Mouse (Mus musculus) forebrain, embryonic 15.5 days (tissue): ENCODE measurements around the gene Neurog2. TPM values are rescaled to one million over a fixed set of nuclear protein-coding genes. Genes with fewer than 3 reads are reported as not detected.

Experiments used
- ATAC-seq: fragments of 200-750 bp; cut with Nextera tagmentation; replicated peaks from 2 replicates; pipeline ENCODE4 v1.8.0; 2017; ENCODE audit warnings: mild to moderate bottlenecking, moderate TSS enrichment, moderate library complexity
- H3K27ac ChIP-seq: fragments of 300-500 bp; sonication (generic); replicated peaks from 2 replicates; pipeline ENCODE4 v1.5.1; 2015; ENCODE audit warnings: mild to moderate bottlenecking, inconsistent platforms
- H3K27me3 ChIP-seq: fragments of 300-500 bp; sonication (generic); 2 replicates; pipeline ENCODE4 v1.6.1; 2015; ENCODE audit warnings: inconsistent platforms
- H3K36me3 ChIP-seq: fragments of 300-500 bp; sonication (generic); 2 replicates; pipeline ENCODE4 v1.6.1; 2015; ENCODE audit warnings: mild to moderate bottlenecking, inconsistent platforms
- H3K4me1 ChIP-seq: fragments of 300-500 bp; sonication (generic); 2 replicates; pipeline ENCODE4 v1.6.1; 2015; ENCODE audit warnings: inconsistent platforms
- H3K4me2 ChIP-seq: fragments of 300-500 bp; sonication (generic); replicated peaks from 2 replicates; pipeline ENCODE4 v1.6.1; 2015; ENCODE audit warnings: mild to moderate bottlenecking, inconsistent platforms
- H3K4me3 ChIP-seq: fragments of 300-500 bp; sonication (generic); 2 replicates; pipeline ENCODE4 v1.5.1; 2015; ENCODE audit warnings: mild to moderate bottlenecking, inconsistent platforms
- H3K9ac ChIP-seq: fragments of 300-500 bp; sonication (generic); replicated peaks from 2 replicates; pipeline ENCODE4 v1.6.1; 2015; ENCODE audit warnings: mild to moderate bottlenecking, inconsistent platforms
- H3K9me3 ChIP-seq: fragments of 300-500 bp; sonication (generic); 2 replicates; pipeline ENCODE4 v1.6.1; 2016; ENCODE audit warnings: inconsistent platforms
- WGBS: fragments of 180-500 bp; shearing (Covaris S2); methylation state at CpG from one replicate; pipeline ENCODE4 v1.1.7; 2015; ENCODE audit warnings: mixed read lengths; 5-methylcytosine and 5-hydroxymethylcytosine counted together
- polyA plus RNA-seq: library from polyadenylated mRNA; unstranded; fragments of >200 nt; fragmentation: Nextera tagmentation; extraction: Ambion mirVana; gene quantifications from 2 replicates; pipeline ENCODE4 v1.2.1, GENCODE M21; 2015

The Neurog2 gene
- 89.7 and 111 TPM in 2 replicates for polyA plus RNA-seq

DNA sequence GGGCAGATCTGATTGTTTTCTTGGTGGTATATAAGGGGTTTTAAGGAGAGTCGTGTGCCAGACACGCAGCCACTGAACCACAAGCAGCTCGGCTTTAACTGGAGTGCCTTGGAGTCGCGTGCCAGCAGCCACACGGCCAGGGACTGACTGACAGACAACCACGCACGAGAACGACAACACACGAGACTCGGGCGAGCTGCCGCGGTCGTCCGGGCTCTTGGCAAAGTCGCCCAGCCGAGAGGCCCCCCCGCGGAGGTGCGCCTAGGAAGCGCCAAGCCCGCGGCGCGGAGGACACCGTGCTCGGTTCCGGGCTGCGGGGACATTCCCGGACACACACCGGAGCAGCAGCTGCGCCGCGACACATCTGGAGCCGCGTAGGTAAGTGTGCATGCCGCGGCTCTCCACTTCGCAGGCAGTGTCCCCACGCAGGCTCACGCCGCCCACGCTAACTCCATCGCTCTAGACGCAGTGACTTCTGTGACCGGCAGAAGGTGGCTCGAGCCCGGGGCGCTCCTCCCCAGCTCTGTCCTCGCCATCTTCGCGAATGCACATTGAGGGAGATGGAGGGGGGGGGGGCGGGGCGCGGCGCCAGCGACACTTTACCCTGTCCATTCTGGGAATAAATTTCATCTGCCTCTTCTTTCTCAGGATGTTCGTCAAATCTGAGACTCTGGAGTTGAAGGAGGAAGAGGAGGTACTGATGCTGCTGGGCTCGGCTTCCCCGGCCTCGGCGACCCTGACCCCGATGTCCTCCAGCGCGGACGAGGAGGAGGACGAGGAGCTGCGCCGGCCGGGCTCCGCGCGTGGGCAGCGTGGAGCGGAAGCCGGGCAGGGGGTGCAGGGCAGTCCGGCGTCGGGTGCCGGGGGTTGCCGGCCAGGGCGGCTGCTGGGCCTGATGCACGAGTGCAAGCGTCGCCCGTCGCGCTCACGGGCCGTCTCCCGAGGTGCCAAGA, at the start of gene Neurog2:
Gene Neurog2, plus strand, starts transcription at position 56 of the 953 bp plus-strand sequence.
- Histone ChIP-seq H3K9me3 (no peaks in the 10 kb centered on the region), H3K4me3 (peak within 1 kb of the TSS; percentile 64), H3K4me2 (peak within 1 kb of the TSS; percentile 59), H3K27ac (peak within 1 kb of the TSS; percentile 91), H3K36me3 (no peaks in the 10 kb centered on the region), H3K9ac (peak within 1 kb of the TSS; percentile 61), H3K4me1 (peaks cover 47% of the 10 kb centered on the region), H3K27me3 (peaks cover 30% of the 10 kb centered on the region)
- peak; percentile 64 for ATAC-seq
- under 1% methylated on average over 91 of the region's 92 CpGs for WGBS

DNA sequence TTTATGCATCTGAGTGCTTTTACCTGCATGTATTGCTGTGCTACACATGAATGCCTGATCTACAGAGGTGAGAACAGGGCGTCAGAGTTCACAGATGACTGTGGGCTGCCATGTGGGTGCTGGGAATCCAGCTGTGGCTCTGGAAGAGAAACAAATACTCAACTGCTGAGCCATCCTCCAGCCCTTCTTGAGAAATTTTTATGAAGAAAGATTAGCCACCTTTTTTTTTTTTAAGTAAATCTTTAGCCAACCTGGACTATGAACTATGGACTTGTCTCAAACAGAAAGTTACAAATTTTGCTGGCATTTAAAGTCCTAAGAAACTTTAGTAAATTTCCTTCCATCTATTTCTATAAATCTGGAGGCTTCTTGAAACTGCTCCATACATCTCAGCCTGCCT, 35.8 kb upstream of the Neurog2 start:
- H3K4me3 ChIP-seq: no peak overlapping the region
- H3K9me3 ChIP-seq: no peaks in the 10 kb centered on the region
- H3K27ac ChIP-seq: no peak overlapping the region
- H3K4me1 ChIP-seq: no peaks in the 10 kb centered on the region
- no peak for ATAC-seq
- no peak overlapping the region for H3K4me2 ChIP-seq
- WGBS: 88% methylated on average over 1 of the region's 1 CpGs
- no peak overlapping the region for H3K9ac ChIP-seq
- H3K36me3 ChIP-seq: peaks cover 4% of the 10 kb centered on the region
- no peaks in the 10 kb centered on the region for H3K27me3 ChIP-seq

DNA sequence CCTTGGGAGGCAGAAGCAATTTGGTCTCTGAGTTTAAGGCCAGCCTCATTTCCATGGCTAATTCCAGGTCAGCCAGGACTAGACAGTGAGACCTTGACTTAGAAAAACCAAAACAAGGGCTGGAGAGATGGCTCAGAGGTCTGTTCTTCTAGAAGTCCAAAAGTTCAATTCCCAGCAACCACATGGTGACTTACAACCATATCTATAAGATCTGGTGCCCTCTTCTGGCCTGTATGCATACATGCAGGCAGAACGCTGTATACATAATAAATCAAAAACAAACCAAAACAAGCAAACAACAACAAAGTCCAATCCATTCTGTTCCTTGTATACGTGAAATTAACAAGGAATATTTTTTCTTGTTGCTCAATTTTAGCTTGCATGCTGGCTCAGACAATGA, 24.8 kb upstream of the Neurog2 start:
- ATAC-seq: no peak
- Histone ChIP-seq H3K4me1 (no peaks in the 10 kb centered on the region), H3K9ac (no peak overlapping the region), H3K4me2 (no peak overlapping the region), H3K27me3 (no peaks in the 10 kb centered on the region), H3K9me3 (no peaks in the 10 kb centered on the region), H3K4me3 (no peak overlapping the region), H3K27ac (no peak overlapping the region), H3K36me3 (peaks cover 8% of the 10 kb centered on the region)
- 96% methylated on average over 2 of the region's 2 CpGs for WGBS

DNA sequence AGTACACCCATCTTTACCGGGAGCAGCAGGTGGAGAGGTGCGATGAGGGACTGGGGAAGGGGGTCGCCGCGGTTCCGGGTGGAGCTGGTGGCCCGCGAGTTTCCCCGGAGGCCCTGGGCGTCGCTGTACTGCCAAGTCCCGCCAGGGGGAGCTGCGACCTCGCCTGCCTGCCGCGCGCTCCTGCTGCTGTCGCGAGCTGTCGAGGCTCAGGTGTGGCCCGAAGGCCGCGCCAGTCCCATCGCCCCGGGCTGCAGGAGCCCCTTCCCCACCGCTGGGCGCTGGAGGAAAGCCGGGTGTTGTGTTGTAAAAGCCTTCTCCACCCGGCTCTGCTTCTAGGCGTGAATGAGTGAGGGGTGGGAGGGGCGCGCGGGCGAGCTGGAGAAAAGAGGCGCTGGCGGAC, 7.6 kb upstream of the Neurog2 start:
- Histone ChIP-seq H3K36me3 (no peaks in the 10 kb centered on the region), H3K9ac (peak overlapping the region; percentile 43; the same call in 1 of the 2 replicates), H3K27me3 (peaks cover 26% of the 10 kb centered on the region), H3K4me1 (peaks cover 32% of the 10 kb centered on the region), H3K4me3 (peak overlapping the region; percentile 43), H3K27ac (peak overlapping the region; percentile 94), H3K9me3 (no peaks in the 10 kb centered on the region), H3K4me2 (peak overlapping the region; percentile 52)
- peak; percentile 89 for ATAC-seq
- under 1% methylated on average over 36 of the region's 36 CpGs for WGBS

DNA sequence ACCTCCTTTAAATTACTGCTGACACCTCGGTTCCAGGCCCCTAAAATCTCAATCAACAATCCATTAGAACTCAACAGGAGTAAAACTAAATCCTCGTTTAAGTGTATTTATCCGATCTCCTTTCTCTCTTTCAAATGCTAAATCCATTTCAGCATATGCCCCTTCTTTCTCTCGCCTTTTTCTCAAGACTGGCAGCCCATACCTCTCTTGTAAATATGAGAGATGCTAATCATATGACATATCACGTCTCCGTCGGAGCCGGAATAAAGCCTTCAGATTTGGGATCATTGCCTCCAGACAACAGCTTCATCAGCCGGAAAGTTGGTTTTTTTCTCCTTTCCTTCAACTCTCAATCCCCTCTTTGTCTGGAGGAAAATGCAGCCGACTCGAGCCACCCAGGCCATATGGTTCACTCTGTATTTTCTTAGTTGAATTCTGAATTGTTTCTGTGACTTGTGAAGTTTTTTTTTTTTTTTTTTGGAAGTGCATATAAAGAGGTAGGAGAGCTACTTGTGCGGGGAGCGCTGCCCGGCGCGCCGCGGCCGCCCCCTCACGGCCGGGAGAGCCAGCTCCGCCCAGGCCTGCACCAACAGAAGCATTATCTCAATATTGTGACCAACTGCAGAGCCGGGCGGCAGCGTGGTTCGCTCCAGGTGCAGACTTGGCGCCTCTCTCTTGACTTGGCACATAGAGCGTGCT, 7.1 kb upstream of the Neurog2 start:
- under 1% methylated on average over 28 of the region's 28 CpGs for WGBS
- Histone ChIP-seq H3K4me1 (peaks cover 32% of the 10 kb centered on the region), H3K27ac (peak overlapping the region; percentile 94), H3K36me3 (no peaks in the 10 kb centered on the region), H3K27me3 (peaks cover 27% of the 10 kb centered on the region), H3K9me3 (no peaks in the 10 kb centered on the region), H3K4me2 (peak overlapping the region; percentile 52), H3K9ac (peak overlapping the region; percentile 43; the same call in 1 of the 2 replicates), H3K4me3 (peak overlapping the region; percentile 43)
- peak; percentile 79 for ATAC-seq

DNA sequence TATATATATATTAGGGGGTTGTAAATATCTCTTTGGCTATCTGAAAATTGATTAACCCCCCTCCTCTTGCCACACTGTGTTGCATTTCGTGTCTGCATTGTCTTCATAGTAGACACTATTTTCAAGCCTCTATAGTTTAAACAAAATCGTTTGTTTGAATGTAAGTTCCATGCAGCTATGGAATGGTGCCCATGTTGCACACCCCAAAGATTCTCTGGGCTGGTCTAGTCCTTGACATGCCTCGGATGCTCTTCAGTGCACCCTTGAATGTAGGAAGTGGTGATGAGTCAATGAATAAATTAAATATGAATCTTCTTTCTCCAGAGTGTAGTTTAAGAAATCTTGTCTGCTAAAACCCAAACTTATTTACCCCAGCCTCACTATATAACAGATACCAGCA, 6.4 kb upstream of the Neurog2 start:
- H3K36me3 ChIP-seq: no peaks in the 10 kb centered on the region
- ATAC-seq: no peak
- H3K4me3 ChIP-seq: no peak overlapping the region
- no peaks in the 10 kb centered on the region for H3K9me3 ChIP-seq
- no peak overlapping the region for H3K9ac ChIP-seq
- H3K4me1 ChIP-seq: peaks cover 39% of the 10 kb centered on the region
- peaks cover 27% of the 10 kb centered on the region for H3K27me3 ChIP-seq
- peak overlapping the region; percentile 52; the same call in 1 of the 2 replicates for H3K4me2 ChIP-seq
- WGBS: 2% methylated on average over 3 of the region's 3 CpGs
- H3K27ac ChIP-seq: peak overlapping the region; percentile 94

DNA sequence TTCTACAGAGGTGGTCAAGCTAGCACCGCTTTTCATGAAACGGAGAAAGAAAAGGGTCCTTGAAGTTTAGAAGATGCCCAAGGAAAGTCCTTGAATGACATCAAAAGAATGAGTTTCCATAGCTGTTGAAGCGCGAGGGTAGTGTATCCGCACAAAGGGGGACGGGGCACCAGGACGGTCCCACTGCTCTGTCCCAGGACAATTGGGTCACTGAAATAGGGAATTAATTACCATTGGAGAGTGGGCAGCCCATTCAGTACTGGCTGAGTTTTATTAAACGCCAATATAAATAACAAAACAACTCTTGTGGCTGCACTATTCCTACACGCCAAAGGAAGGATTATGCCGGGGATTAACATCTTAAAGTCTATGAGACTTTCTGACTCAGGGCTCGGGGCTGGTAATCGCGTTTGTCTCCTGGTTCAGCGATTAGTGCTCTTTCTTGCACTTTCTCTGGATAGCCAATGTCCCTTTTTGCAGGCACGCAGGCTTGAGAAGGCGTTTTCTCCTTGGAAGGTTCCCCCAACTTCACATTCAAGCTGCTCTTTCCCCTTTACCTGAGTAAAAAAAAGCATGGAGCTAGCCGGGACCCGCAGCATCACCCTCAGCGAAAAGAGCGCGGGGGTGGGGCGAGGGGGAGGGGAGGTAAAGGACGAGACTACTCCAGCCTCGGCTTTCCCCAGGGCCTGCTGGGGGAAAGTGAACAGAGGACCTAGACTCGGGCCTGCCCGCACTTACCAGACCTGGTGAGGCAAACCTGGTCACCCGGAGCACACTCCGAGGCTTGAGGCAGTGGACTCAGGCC, 5.6 kb upstream of the Neurog2 start:
- peaks cover 47% of the 10 kb centered on the region for H3K4me1 ChIP-seq
- H3K4me3 ChIP-seq: 0 out of 2 replicates have a peak overlapping the region, but pooled peaks have one; percentile 9
- peaks cover 28% of the 10 kb centered on the region for H3K27me3 ChIP-seq
- no peaks in the 10 kb centered on the region for H3K9me3 ChIP-seq
- no peaks in the 10 kb centered on the region for H3K36me3 ChIP-seq
- peak overlapping the region; percentile 67 for H3K27ac ChIP-seq
- ATAC-seq: no peak
- H3K9ac ChIP-seq: peak overlapping the region; percentile 32
- peak overlapping the region; percentile 33 for H3K4me2 ChIP-seq
- WGBS: 1% methylated on average over 28 of the region's 28 CpGs

DNA sequence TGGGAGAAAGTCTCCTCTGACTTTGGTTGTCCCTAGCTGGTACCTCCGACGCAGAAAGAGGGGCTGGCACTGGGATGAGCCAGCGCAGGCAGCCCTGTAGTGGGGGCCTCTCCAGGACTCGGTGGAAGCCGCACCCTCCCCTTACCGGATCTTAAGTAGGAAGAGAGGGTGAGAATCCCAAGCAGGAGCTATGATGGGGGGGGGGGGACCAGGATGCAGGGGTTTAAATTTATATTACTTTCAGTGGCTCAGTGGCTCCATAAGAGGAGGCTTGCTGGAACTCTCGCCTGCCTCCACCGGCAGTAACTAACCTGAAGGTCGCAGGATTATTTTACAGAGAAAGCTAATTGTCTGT, 5.0 kb upstream of the Neurog2 start:
- H3K27ac ChIP-seq: peak overlapping the region; percentile 67
- peak overlapping the region; percentile 32 for H3K9ac ChIP-seq
- peak overlapping the region; percentile 33 for H3K4me2 ChIP-seq
- ATAC-seq: no peak
- WGBS: 5% methylated on average over 9 of the region's 9 CpGs
- H3K36me3 ChIP-seq: no peaks in the 10 kb centered on the region
- H3K4me3 ChIP-seq: peak overlapping the region; percentile 13; the same call in 1 of the 2 replicates
- H3K9me3 ChIP-seq: no peaks in the 10 kb centered on the region
- peaks cover 30% of the 10 kb centered on the region for H3K27me3 ChIP-seq
- peaks cover 51% of the 10 kb centered on the region for H3K4me1 ChIP-seq

DNA sequence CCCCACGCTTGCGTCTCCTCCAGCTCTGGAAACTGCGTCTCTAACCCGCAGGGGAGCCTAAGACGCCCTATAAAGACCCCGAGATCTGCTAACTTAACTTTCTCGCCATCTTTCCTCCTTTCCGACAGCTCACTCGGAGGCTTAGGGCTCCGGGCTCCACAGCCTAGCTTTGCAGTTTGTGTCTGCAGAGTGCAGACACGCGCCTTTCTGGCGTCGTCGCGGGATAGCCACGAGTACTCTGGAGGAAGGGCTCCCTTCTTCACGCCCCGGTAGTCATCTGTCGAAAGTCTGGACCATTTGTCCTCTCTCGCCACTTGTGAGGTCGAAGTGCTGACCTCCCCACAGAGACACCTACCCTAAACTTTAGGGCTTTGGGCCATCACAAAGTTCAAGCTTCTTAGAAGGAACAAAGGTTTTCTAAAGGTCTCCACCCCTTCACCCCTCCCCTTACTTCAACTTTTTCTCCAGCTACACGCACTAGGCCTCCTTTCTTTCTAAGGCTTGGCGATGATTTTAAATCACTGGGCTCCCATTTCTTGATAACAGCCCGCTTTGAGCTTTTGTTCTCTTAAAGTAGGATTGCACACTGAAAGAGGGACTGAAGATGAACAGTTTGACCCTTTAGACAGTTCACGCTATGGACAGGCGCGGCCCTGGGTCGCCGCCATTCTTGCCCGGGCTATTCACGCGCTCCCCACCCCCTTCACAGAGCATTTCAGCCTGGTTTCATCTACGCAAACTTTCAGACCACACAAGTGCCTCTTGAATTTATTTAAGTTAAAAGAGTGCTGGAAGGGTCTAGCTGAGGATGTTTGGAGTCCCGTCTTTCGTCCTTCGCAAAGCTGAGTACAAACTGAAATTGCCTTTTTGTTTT, 4.4 kb upstream of the Neurog2 start:
- Histone ChIP-seq H3K9ac (no peak overlapping the region; the same call in 1 of the 2 replicates), H3K27ac (peak overlapping the region; percentile 67), H3K9me3 (no peaks in the 10 kb centered on the region), H3K27me3 (peaks cover 30% of the 10 kb centered on the region), H3K4me2 (peak overlapping the region; percentile 33), H3K4me1 (peaks cover 57% of the 10 kb centered on the region), H3K36me3 (no peaks in the 10 kb centered on the region), H3K4me3 (peak overlapping the region; percentile 13; the same call in 1 of the 2 replicates)
- WGBS: 10% methylated on average over 37 of the region's 37 CpGs
- no peak for ATAC-seq

DNA sequence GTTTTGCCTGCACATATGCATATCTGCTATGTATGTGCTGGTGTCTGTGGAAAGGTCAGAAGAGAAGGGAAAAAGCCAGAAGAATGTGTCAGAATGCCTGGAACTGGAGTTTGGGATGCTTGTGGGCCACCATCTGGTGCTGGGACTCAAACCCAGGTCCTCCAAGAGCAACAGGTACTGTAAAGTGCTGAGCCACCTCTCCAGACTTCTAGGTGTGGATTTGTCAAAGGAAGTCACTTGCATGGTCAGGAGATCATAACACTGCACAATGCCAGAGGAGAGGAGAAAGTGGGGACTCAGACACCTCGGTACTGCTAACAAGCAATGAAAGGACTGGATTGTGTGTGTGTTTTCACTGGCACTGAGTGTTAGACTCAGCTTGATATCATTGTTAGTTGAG, 2.7 kb upstream of the Neurog2 start:
- Histone ChIP-seq H3K4me3 (no peak overlapping the region), H3K4me1 (peaks cover 72% of the 10 kb centered on the region), H3K36me3 (no peaks in the 10 kb centered on the region), H3K27ac (no peak overlapping the region), H3K9me3 (no peaks in the 10 kb centered on the region), H3K27me3 (peaks cover 24% of the 10 kb centered on the region), H3K4me2 (no peak overlapping the region), H3K9ac (no peak overlapping the region)
- 7% methylated on average over 1 of the region's 1 CpGs for WGBS
- no peak for ATAC-seq
